Mouse (Mus musculus) embryo, embryonic 10 days (tissue): ENCODE measurements at regions not wholly inside any gene's neighbourhood (a gene's known extent, or its start where the extent isn't known, plus 50 kb on each side); places are given as distances from the start of the nearest gene placed in this dataset.

ENCODE experiments used
- DNase-seq: peaks from one replicate; pipeline ENCODE4 v3.0.0-alpha.2; 2015; ENCODE audit warnings: low spot score

- no peak for DNase-seq
These were observed 352.6 kb upstream of the Slitrk1 start for GRCm38 (mm10) chr14:109266521-109266920.

GRCm38 (mm10) chr14:109261990-109262389 lies 348.0 kb upstream of the Slitrk1 start:
- no peak for DNase-seq

GRCm38 (mm10) chr14:109214848-109215247 lies 300.9 kb upstream of the Slitrk1 start:
- no peak for DNase-seq

- DNase-seq: peak; percentile 12
These were observed 266.1 kb upstream of the Slitrk1 start for GRCm38 (mm10) chr14:109180029-109180585.

- DNase-seq: peak; percentile 5
These were observed 262.7 kb upstream of the Slitrk1 start for GRCm38 (mm10) chr14:109176602-109177179.

- no peak for DNase-seq
These were observed 261.9 kb upstream of the Slitrk1 start for GRCm38 (mm10) chr14:109175819-109176218.
